13 mouse cellular contexts compared by ENCODE assay signal in the genomic region with DNA sequence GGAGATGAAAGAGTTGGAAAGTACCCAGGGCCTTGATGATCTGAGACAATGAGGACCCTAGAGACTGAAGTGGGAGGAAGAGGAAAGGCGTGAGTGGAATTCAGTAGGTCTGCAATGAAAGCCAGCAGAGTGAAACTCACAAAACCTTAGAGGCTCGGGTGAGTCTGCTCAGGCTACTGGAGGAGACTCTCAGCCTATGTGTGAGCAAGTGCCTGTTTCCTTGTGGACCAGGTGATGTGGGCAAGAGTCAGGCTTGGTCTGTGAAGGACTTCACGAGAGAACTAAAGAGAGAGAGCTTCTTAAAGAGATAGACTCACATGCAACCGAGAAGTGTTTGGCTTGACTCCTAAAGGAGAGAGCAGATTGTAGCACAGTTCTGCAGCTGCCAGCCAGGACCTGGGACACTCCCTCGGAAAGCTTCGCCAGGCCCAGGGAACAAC. TPM values are rescaled to one million over a fixed set of nuclear protein-coding genes. Genes with fewer than 3 reads are reported as not detected.
DNase-seq lines count a peak whose midpoint lies in the region; ATAC-seq and TF ChIP-seq lines count a peak whose summit lies in the region.
"Had no signal": no experiment of that assay in that cellular context is flagged by ENCODE, and none has a peak within 500 bp of the region (broad histone marks: within the 10 kb centered on the region; RNA-seq: fewer than 3 reads in every experiment).

No protein-coding gene starts in this region.

- H3K9me3 ChIP-seq in midbrain, embryonic 10.5 days (replicated peaks): no peaks in the 10 kb centered on the region
- H3K9me3 ChIP-seq in midbrain, embryonic 11.5 days (ENCODE audit: control insufficient read depth, low read length): no peaks in the 10 kb centered on the region
- H3K9me3 ChIP-seq in heart, postnatal 0 days (replicated peaks; ENCODE audit: control insufficient read depth, low read length): no peaks in the 10 kb centered on the region
- no peaks in the 10 kb centered on the region for H3K9me3 ChIP-seq in midbrain, postnatal 0 days (ENCODE audit: low read length)
- H3K9me3 ChIP-seq: forebrain, embryonic 15.5 days had no signal

- H3K4me2 ChIP-seq in midbrain, embryonic 11.5 days: no peak overlapping the region
- H3K4me2 ChIP-seq in heart, postnatal 0 days (ENCODE audit: low read depth, low read length): peak overlapping the region; percentile 0; the same call in 1 of the 2 replicates
- no peak overlapping the region for H3K4me2 ChIP-seq in midbrain, postnatal 0 days (ENCODE audit: low read depth, low read length, poor library complexity, severe bottlenecking)
- H3K4me2 ChIP-seq: forebrain, embryonic 15.5 days had no signal

- intact Hi-C loops in gastrocnemius, postnatal 14 days (cut with DNase I; ENCODE audit: low total_unique reads): no loop called here

- no peaks in the 10 kb centered on the region for H3K36me3 ChIP-seq in midbrain, embryonic 10.5 days
- no peaks in the 10 kb centered on the region for H3K36me3 ChIP-seq in midbrain, embryonic 11.5 days (ENCODE audit: control insufficient read depth, insufficient read depth, low read length)
- H3K36me3 ChIP-seq in heart, postnatal 0 days (replicated peaks; ENCODE audit: control insufficient read depth, insufficient read depth, low read length): no peaks in the 10 kb centered on the region
- peaks cover 2% of the 10 kb centered on the region; the same call in 1 of the 2 replicates for H3K36me3 ChIP-seq in midbrain, postnatal 0 days (ENCODE audit: insufficient read depth, low read length)
- H3K36me3 ChIP-seq: forebrain, embryonic 15.5 days had no signal

- TF ChIP-seq EP300 in heart, postnatal 0 days (IDR thresholded peaks at IDR 0.05; ENCODE audit: low read depth): no peak

- DNase-seq in gastrocnemius, postnatal 14 days: peak; percentile 23
- DNase-seq in gastrocnemius, postnatal 10 days: no peak
- no peak for DNase-seq in midbrain, embryonic 10.5 days (ENCODE audit: low spot score)
- DNase-seq in midbrain, embryonic 11.5 days (ENCODE audit: low spot score, missing footprints): no peak
- DNase-seq in heart, postnatal 0 days (ENCODE audit: low spot score): no peak
- DNase-seq in midbrain, postnatal 0 days (ENCODE audit: low spot score): peak; percentile 18
- DNase-seq in spleen, postnatal 4 days (ENCODE audit: low spot score in 2 of 2): no peak
- no peak for DNase-seq in layer of hippocampus, adult 8-10 months (ENCODE audit: low spot score in 2 of 2)

- 59% methylated on average over 6 of the region's 6 CpGs for WGBS in midbrain, embryonic 10.5 days
- WGBS in midbrain, embryonic 11.5 days: 61% methylated on average over 6 of the region's 6 CpGs
- WGBS in heart, postnatal 0 days: 25% methylated on average over 6 of the region's 6 CpGs
- WGBS in midbrain, postnatal 0 days: 52% methylated on average over 6 of the region's 6 CpGs

- peaks cover 21% of the 10 kb centered on the region for H3K4me1 ChIP-seq in midbrain, embryonic 10.5 days
- no peaks in the 10 kb centered on the region; the same call in 1 of the 2 replicates for H3K4me1 ChIP-seq in midbrain, embryonic 11.5 days (ENCODE audit: control insufficient read depth, insufficient read depth, low read length)
- no peaks in the 10 kb centered on the region for H3K4me1 ChIP-seq in heart, postnatal 0 days (ENCODE audit: control insufficient read depth, insufficient read depth)
- no peaks in the 10 kb centered on the region for H3K4me1 ChIP-seq in midbrain, postnatal 0 days (ENCODE audit: insufficient read depth, low read length)
- H3K4me1 ChIP-seq: forebrain, embryonic 15.5 days had no signal

- H3K27ac ChIP-seq in midbrain, embryonic 10.5 days (replicated peaks): 0 out of 2 replicates have a peak overlapping the region, but pooled peaks have one; percentile 3
- no peak overlapping the region for H3K27ac ChIP-seq in midbrain, embryonic 11.5 days (ENCODE audit: low read depth, low read length)
- no peak overlapping the region for H3K27ac ChIP-seq in heart, postnatal 0 days (ENCODE audit: low read depth)
- H3K27ac ChIP-seq in midbrain, postnatal 0 days (ENCODE audit: low read depth, low read length): peak overlapping the region; percentile 32; the same call in 1 of the 2 replicates
- H3K27ac ChIP-seq: forebrain, embryonic 15.5 days had no signal

- TF ChIP-seq CTCF in heart, postnatal 0 days (IDR thresholded peaks at IDR 0.05; ENCODE audit: low read depth): no peak
- TF ChIP-seq CTCF in midbrain, postnatal 0 days (IDR thresholded peaks at IDR 0.05): no peak

- H3K4me3 ChIP-seq in midbrain, embryonic 10.5 days: no peak overlapping the region
- no peak overlapping the region for H3K4me3 ChIP-seq in midbrain, embryonic 11.5 days (ENCODE audit: low read depth, low read length)
- H3K4me3 ChIP-seq in heart, postnatal 0 days (ENCODE audit: low read depth, low read length): no peak overlapping the region
- H3K4me3 ChIP-seq in midbrain, postnatal 0 days (ENCODE audit: low read depth, low read length): no peak overlapping the region
- H3K4me3 ChIP-seq: forebrain, embryonic 15.5 days had no signal

- no peak for ATAC-seq in midbrain, embryonic 11.5 days (ENCODE audit: low FRiP score)
- no peak for ATAC-seq in heart, postnatal 0 days (ENCODE audit: insufficient read depth, low read depth)
- ATAC-seq in midbrain, postnatal 0 days (ENCODE audit: low FRiP score): no peak
- ATAC-seq: activated CD4-positive, CD25-positive, alpha-beta regulatory T cell, adult 4 months; forebrain, embryonic 15.5 days; intestine, embryonic 16.5 days had no signal

- no peak overlapping the region for H3K9ac ChIP-seq in midbrain, embryonic 11.5 days (ENCODE audit: low read length)
- H3K9ac ChIP-seq in heart, postnatal 0 days (replicated peaks; ENCODE audit: low read depth, low read length): no peak overlapping the region
- H3K9ac ChIP-seq in midbrain, postnatal 0 days (replicated peaks; ENCODE audit: low read length, poor library complexity, severe bottlenecking): no peak overlapping the region
- H3K9ac ChIP-seq: forebrain, embryonic 15.5 days had no signal

- no peaks in the 10 kb centered on the region for H3K27me3 ChIP-seq in midbrain, embryonic 10.5 days (ENCODE audit: low read depth, poor library complexity, severe bottlenecking)
- H3K27me3 ChIP-seq in midbrain, embryonic 11.5 days (ENCODE audit: control insufficient read depth, insufficient read depth, low read length): no peaks in the 10 kb centered on the region
- no peaks in the 10 kb centered on the region for H3K27me3 ChIP-seq in heart, postnatal 0 days (ENCODE audit: control insufficient read depth, insufficient read depth, low read length)
- H3K27me3 ChIP-seq in midbrain, postnatal 0 days (ENCODE audit: insufficient read depth, low read length): no peaks in the 10 kb centered on the region
- H3K27me3 ChIP-seq: forebrain, embryonic 15.5 days had no signal

RNA-seq across cellular contexts. Expression of gene Stk33, which starts 29.4 kb away (rescaled TPM):
- not detected for total RNA-seq in gastrocnemius, postnatal 14 days (2021)
- total RNA-seq in gastrocnemius, postnatal 10 days (2021): not detected
- 10.2 and 18.6 TPM in 2 replicates for polyA plus RNA-seq in midbrain, embryonic 10.5 days (2016; fragmentation: Nextera tagmentation; extraction: Ambion mirVana)
- polyA plus RNA-seq in midbrain, embryonic 11.5 days (2014; fragmentation: Nextera tagmentation; extraction: Ambion mirVana): 28.4 and 29.7 TPM in 2 replicates
- not detected in 2 replicates for total RNA-seq in heart, postnatal 0 days (2014; rRNA removed; ENCODE audit: low replicate concordance)
- 0.18 and 0.22 TPM in 2 replicates for polyA plus RNA-seq in heart, postnatal 0 days (2015; fragmentation: Nextera tagmentation; extraction: Ambion mirVana)
- 6.5 and 6.9 TPM in 2 replicates for total RNA-seq in midbrain, postnatal 0 days (2014; rRNA removed)
- 6.9 and 7.9 TPM in 2 replicates for polyA plus RNA-seq in midbrain, postnatal 0 days (2015; fragmentation: Nextera tagmentation; extraction: Ambion mirVana)
- total RNA-seq in layer of hippocampus, adult 8-10 months (2022): 1 to 10 TPM in 3 of 4 experiments, under 1 TPM in 1; 0.87 to 2.1 (median 1.3) TPM
- polyA plus RNA-seq: activated CD4-positive, CD25-positive, alpha-beta regulatory T cell, adult 4 months; liver, embryonic 16.5 days; small intestine, adult 2 months had no signal

RNA-seq across cellular contexts. Expression of gene Trim66, which starts 39.7 kb away (rescaled TPM):
- total RNA-seq in gastrocnemius, postnatal 14 days (2021): under 1 TPM; 0.18 to 0.20 TPM
- total RNA-seq in gastrocnemius, postnatal 10 days (2021): under 1 TPM; 0.19 to 0.41 TPM
- polyA plus RNA-seq in midbrain, embryonic 10.5 days (2016; fragmentation: Nextera tagmentation; extraction: Ambion mirVana): 0.09 and 0.12 TPM in 2 replicates
- 0.29 and 0.40 TPM in 2 replicates for polyA plus RNA-seq in midbrain, embryonic 11.5 days (2014; fragmentation: Nextera tagmentation; extraction: Ambion mirVana)
- 0.08 TPM in 1 of 2 replicates, not detected in the other for total RNA-seq in heart, postnatal 0 days (2014; rRNA removed; ENCODE audit: low replicate concordance)
- not detected in 2 replicates for polyA plus RNA-seq in heart, postnatal 0 days (2015; fragmentation: Nextera tagmentation; extraction: Ambion mirVana)
- total RNA-seq in midbrain, postnatal 0 days (2014; rRNA removed): 9.1 and 10.1 TPM in 2 replicates
- polyA plus RNA-seq in midbrain, postnatal 0 days (2015; fragmentation: Nextera tagmentation; extraction: Ambion mirVana): 1.4 and 1.9 TPM in 2 replicates
- 10 to 100 TPM in 1 of 4 experiments, 1 to 10 TPM in 3; 7.6 to 10.6 (median 9.0) TPM for total RNA-seq in layer of hippocampus, adult 8-10 months (2022)
- polyA plus RNA-seq: activated CD4-positive, CD25-positive, alpha-beta regulatory T cell, adult 4 months had no signal

RNA-seq across cellular contexts. Expression of gene Rpl27a, which starts 50.7 kb away (rescaled TPM):
- total RNA-seq in gastrocnemius, postnatal 14 days (2021): 100 to 1,000 TPM; 105 to 116 TPM
- 100 to 1,000 TPM; 131 to 154 TPM for total RNA-seq in gastrocnemius, postnatal 10 days (2021)
- polyA plus RNA-seq in midbrain, embryonic 10.5 days (2016; fragmentation: Nextera tagmentation; extraction: Ambion mirVana): 113 and 126 TPM in 2 replicates
- 116 and 127 TPM in 2 replicates for polyA plus RNA-seq in midbrain, embryonic 11.5 days (2014; fragmentation: Nextera tagmentation; extraction: Ambion mirVana)
- 267 and 380 TPM in 2 replicates for total RNA-seq in heart, postnatal 0 days (2014; rRNA removed; ENCODE audit: low replicate concordance)
- 66.4 and 68.8 TPM in 2 replicates for polyA plus RNA-seq in heart, postnatal 0 days (2015; fragmentation: Nextera tagmentation; extraction: Ambion mirVana)
- total RNA-seq in midbrain, postnatal 0 days (2014; rRNA removed): 407 and 426 TPM in 2 replicates
- 84.7 and 92.9 TPM in 2 replicates for polyA plus RNA-seq in midbrain, postnatal 0 days (2015; fragmentation: Nextera tagmentation; extraction: Ambion mirVana)
- 100 to 1,000 TPM; 130 to 179 (median 148) TPM for total RNA-seq in layer of hippocampus, adult 8-10 months (2022)

Comparison
In these comparisons a context has a peak if more than half of its experiments do, and no peak if none do; other contexts are left out.
1. DNase-seq: peak in gastrocnemius, postnatal 14 days (single experiment) and midbrain, postnatal 0 days (single experiment); none in gastrocnemius, postnatal 10 days (single experiment), midbrain, embryonic 10.5 days (single experiment), midbrain, embryonic 11.5 days (single experiment), heart, postnatal 0 days (single experiment), spleen, postnatal 4 days (0 of 2) and layer of hippocampus, adult 8-10 months (0 of 2).
2. H3K27ac ChIP-seq: peak in midbrain, embryonic 10.5 days (single experiment) and midbrain, postnatal 0 days (single experiment); none in midbrain, embryonic 11.5 days (single experiment) and heart, postnatal 0 days (single experiment).